Mouse (Mus musculus) MEL (cell line): ENCODE measurements around the gene P2rx7. TPM values are rescaled to one million over a fixed set of nuclear protein-coding genes. Genes with fewer than 3 reads are reported as not detected.

Experiments used
- DNase-seq: peaks from one replicate; pipeline ENCODE4 v3.0.0; 2011; ENCODE audit warnings: low read depth, low spot score
- H3K27ac ChIP-seq: 2 replicates; pipeline ENCODE4 v1.5.1; 2012; ENCODE audit warnings: low read depth, mild to moderate bottlenecking, control low read depth, low read length, moderate library complexity; ENCODE audit not compliant: control insufficient read depth
- H3K27me3 ChIP-seq, 2 experiments: fragments of 150-350 bp in 1 of 2; sonication (generic) in 1 of 2; 2 replicates each; pipeline ENCODE4 v1.6.1; 2012; ENCODE audit warnings: low read length in 2 of 2, mild to moderate bottlenecking in 2 of 2, improper control_type of control experiment in 1 of 2, moderate library complexity in 1 of 2; ENCODE audit not compliant: insufficient read depth in 2 of 2, control insufficient read depth in 1 of 2
- H3K36me3 ChIP-seq, 2 experiments: 2 replicates each; pipeline ENCODE4 v1.6.1; 2012 to 2014; ENCODE audit warnings: low read length in 2 of 2, improper control_type of control experiment in 1 of 2, inconsistent platforms in 1 of 2, mild to moderate bottlenecking in 1 of 2; ENCODE audit not compliant: insufficient read depth in 2 of 2, control insufficient read depth in 1 of 2
- H3K4me1 ChIP-seq, 2 experiments: fragments of 150-350 bp in 1 of 2; sonication (generic) in 1 of 2; 2 replicates each; pipeline ENCODE4 v1.6.1; 2012; ENCODE audit warnings: low read length in 2 of 2, improper control_type of control experiment in 1 of 2, mild to moderate bottlenecking in 1 of 2; ENCODE audit not compliant: insufficient read depth in 2 of 2, control insufficient read depth in 1 of 2
- H3K4me3 ChIP-seq, 2 experiments: fragments of 150-350 bp in 1 of 2; sonication (generic) in 1 of 2; 2 replicates each; pipeline ENCODE4 v1.5.1; 2012; ENCODE audit warnings: low read depth in 2 of 2, low read length in 2 of 2, mild to moderate bottlenecking in 2 of 2, moderate library complexity in 2 of 2, control low read depth in 1 of 2, improper control_type of control experiment in 1 of 2; ENCODE audit not compliant: control insufficient read depth in 1 of 2, insufficient read depth in 1 of 2
- H3K79me2 ChIP-seq: 2 replicates; pipeline ENCODE4 v1.6.1; 2012; ENCODE audit warnings: mild to moderate bottlenecking, low read length, moderate library complexity; ENCODE audit not compliant: control insufficient read depth, poor library complexity, insufficient read depth
- H3K9ac ChIP-seq: 2 replicates; pipeline ENCODE4 v1.6.1; 2012; ENCODE audit warnings: low read depth, mild to moderate bottlenecking, control low read depth, low read length, moderate library complexity; ENCODE audit not compliant: control insufficient read depth, poor library complexity, severe bottlenecking
- H3K9me3 ChIP-seq: fragments of 150-350 bp; sonication (generic); replicated peaks from 2 replicates; pipeline ENCODE4 v1.6.1; 2012; ENCODE audit warnings: mild to moderate bottlenecking, low read length, improper control_type of control experiment, moderate library complexity; ENCODE audit not compliant: insufficient read depth
- CTCF ChIP-seq, 3 experiments: IDR thresholded peaks in 2 of 3; conservative IDR thresholded peaks in 1 of 3; 2 replicates each; pipeline ENCODE4 v1.5.1; 2011 to 2012; ENCODE audit warnings: low read length in 3 of 3, low read depth in 2 of 3, mild to moderate bottlenecking in 2 of 3, improper control_type of control experiment in 1 of 3, inconsistent platforms in 1 of 3, mixed read lengths in 1 of 3, moderate library complexity in 1 of 3; ENCODE audit not compliant: control insufficient read depth in 1 of 3, insufficient read depth in 1 of 3, poor library complexity in 1 of 3, severe bottlenecking in 1 of 3
- E2F4 ChIP-seq: IDR thresholded peaks from 2 replicates; pipeline ENCODE4 v1.6.1; 2011; ENCODE audit warnings: low read depth, low read length, improper control_type of control experiment, borderline replicate concordance
- ETS1 ChIP-seq: IDR thresholded peaks from 2 replicates; pipeline ENCODE4 v1.6.1; 2012; ENCODE audit warnings: low read depth, mild to moderate bottlenecking, inconsistent platforms, low read length, improper control_type of control experiment, moderate library complexity
- MAZ ChIP-seq: IDR thresholded peaks from 2 replicates; pipeline ENCODE4 v1.6.1; 2012; ENCODE audit warnings: low read depth, mild to moderate bottlenecking, inconsistent platforms, low read length, improper control_type of control experiment
- MYC ChIP-seq: IDR thresholded peaks from 2 replicates; pipeline ENCODE4 v1.6.1; 2011; ENCODE audit warnings: low read depth, mild to moderate bottlenecking, low read length, improper control_type of control experiment, moderate library complexity
- NRF1 ChIP-seq: IDR thresholded peaks from 2 replicates; pipeline ENCODE4 v1.6.1; 2014; ENCODE audit warnings: low read depth, mild to moderate bottlenecking, inconsistent platforms, low read length, improper control_type of control experiment, moderate library complexity; ENCODE audit not compliant: poor library complexity, insufficient read depth, severe bottlenecking
- POLR2AphosphoS5 ChIP-seq: IDR thresholded peaks from 2 replicates; pipeline ENCODE4 v1.6.1; 2012; ENCODE audit warnings: low read depth, borderline replicate concordance, mild to moderate bottlenecking, inconsistent platforms, low read length, moderate library complexity, mixed read lengths
- RAD21 ChIP-seq: IDR thresholded peaks from 2 replicates; pipeline ENCODE4 v1.6.1; 2011; ENCODE audit warnings: mild to moderate bottlenecking, low read depth, low read length, improper control_type of control experiment
- RCOR1 ChIP-seq: IDR thresholded peaks from 2 replicates; pipeline ENCODE4 v1.6.1; 2012; ENCODE audit warnings: low read depth, mild to moderate bottlenecking, inconsistent platforms, low read length, improper control_type of control experiment
- SIN3A ChIP-seq: IDR thresholded peaks from 2 replicates; pipeline ENCODE4 v1.6.1; 2012; ENCODE audit warnings: low read length, improper control_type of control experiment, inconsistent platforms
- SMC3 ChIP-seq: IDR thresholded peaks from 2 replicates; pipeline ENCODE4 v1.6.1; 2011; ENCODE audit warnings: low read depth, low read length, improper control_type of control experiment
- TAL1 ChIP-seq: IDR thresholded peaks from 2 replicates; pipeline ENCODE4 v1.6.1; 2012; ENCODE audit warnings: mild to moderate bottlenecking, inconsistent platforms, low read length, moderate library complexity, mixed read lengths
- TCF12 ChIP-seq: IDR thresholded peaks from 2 replicates; pipeline ENCODE4 v1.6.1; 2014; ENCODE audit warnings: low read depth, mild to moderate bottlenecking, inconsistent platforms, low read length, improper control_type of control experiment, moderate library complexity
- UBTF ChIP-seq: IDR thresholded peaks from 2 replicates; pipeline ENCODE4 v1.6.1; 2012; ENCODE audit warnings: low read depth, mild to moderate bottlenecking, inconsistent platforms, low read length, improper control_type of control experiment, moderate library complexity, borderline replicate concordance; ENCODE audit not compliant: insufficient read depth
- USF1 ChIP-seq: IDR thresholded peaks from 2 replicates; pipeline ENCODE4 v1.6.1; 2014; ENCODE audit warnings: low read depth, mild to moderate bottlenecking, inconsistent platforms, low read length, improper control_type of control experiment, moderate library complexity
- ZC3H11A ChIP-seq: IDR thresholded peaks from 2 replicates; pipeline ENCODE4 v1.6.1; 2012; ENCODE audit warnings: low read depth, mild to moderate bottlenecking, inconsistent platforms, low read length, improper control_type of control experiment
- ZNF384 ChIP-seq: IDR thresholded peaks from 2 replicates; pipeline ENCODE4 v1.6.1; 2012; ENCODE audit warnings: low read depth, mild to moderate bottlenecking, inconsistent platforms, low read length, improper control_type of control experiment
- polyA plus RNA-seq, 2 experiments: library from polyadenylated mRNA; stranded (reverse) in 1 of 2; unstranded in 1 of 2; fragments of >175 nt in 1 of 2; fragments of >200 nt in 1 of 2; gene quantifications; 2 replicates each; pipeline versions ENCODE4 v1.2.1 to v1.2.4; 2012; ENCODE audit warnings: low replicate concordance in 2 of 2, low read depth in 1 of 2; ENCODE audit not compliant: insufficient read length in 2 of 2, insufficient read depth in 1 of 2, missing spikeins in 1 of 2
- total RNA-seq: library from RNA; depleted of rRNA; stranded (reverse); fragments of 300-350 nt; gene quantifications from 2 replicates; pipeline ENCODE4 v1.2.3, GENCODE M21; 2012

P2rx7 gene
- total and polyA plus RNA-seq, 3 experiments = 29.3 to 254 (median 40.8) TPM

DNA sequence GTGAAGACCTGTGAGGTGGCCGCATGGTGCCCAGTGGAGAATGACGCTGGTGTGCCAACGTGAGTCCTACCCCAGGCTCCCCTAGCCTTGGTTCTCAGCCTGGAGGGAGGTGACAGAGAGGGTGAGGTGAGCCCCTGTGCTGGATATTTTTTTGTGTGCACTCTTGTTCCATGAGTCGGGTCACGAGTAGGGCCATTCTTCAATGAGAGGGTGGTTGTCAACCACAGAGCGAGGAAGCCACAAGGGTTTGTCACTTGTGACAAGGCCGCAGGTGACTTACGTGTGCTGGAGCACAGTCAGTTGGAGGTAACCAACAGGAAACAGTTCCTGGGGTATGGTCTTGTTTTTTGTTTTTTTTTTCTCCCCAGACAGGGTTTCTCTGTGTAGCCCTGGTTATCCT is 75.5 kb downstream of the P2rx7 start:
- DNase-seq = no peak
- Histone ChIP-seq H3K4me3 (no peak overlapping the region), H3K9me3 (no peaks in the 10 kb centered on the region), H3K9ac (no peak overlapping the region), H3K4me1 (no peaks in the 10 kb centered on the region), H3K27ac (no peak overlapping the region), H3K27me3 (no peaks in the 10 kb centered on the region), H3K36me3 (peaks cover 0 to 10% of the 10 kb centered on the region in 2 experiments; a peak in 2 of 4 replicates), H3K79me2 (no peaks in the 10 kb centered on the region)
- TF ChIP-seq TCF12 = no peak
- TF ChIP-seq MAZ = no peak
- no peak for TF ChIP-seq USF1
- no peak for TF ChIP-seq RCOR1
- no peak for TF ChIP-seq TAL1
- no peak for TF ChIP-seq UBTF
- no peak for TF ChIP-seq MYC
- TF ChIP-seq E2F4 = no peak

GRCm38 (mm10) chr5:122725453-122725852 is 81.7 kb downstream of the P2rx7 start:
- Histone ChIP-seq H3K27ac (no peak overlapping the region), H3K9me3 (no peaks in the 10 kb centered on the region), H3K4me3 (no peak overlapping the region), H3K36me3 (no peaks in the 10 kb centered on the region; a peak in 1 of 4 replicates), H3K79me2 (no peaks in the 10 kb centered on the region), H3K27me3 (no peaks in the 10 kb centered on the region), H3K4me1 (no peaks in the 10 kb centered on the region), H3K9ac (no peak overlapping the region)
- no peak for DNase-seq
- TF ChIP-seq POLR2AphosphoS5 (no peak), NRF1 (no peak), CTCF (IDR thresholded peaks at IDR 0.05 in 2 of 3, conservative IDR thresholded peaks at IDR 0.05 in 1 of 3; ENCODE audit: control insufficient read depth in 1 of 3, insufficient read depth in 1 of 3, low read depth in 2 of 3, low read length in 3 of 3, poor library complexity in 1 of 3, severe bottlenecking in 1 of 3) (no peak), TAL1 (no peak), ZNF384 (peak; percentile 57)

DNA sequence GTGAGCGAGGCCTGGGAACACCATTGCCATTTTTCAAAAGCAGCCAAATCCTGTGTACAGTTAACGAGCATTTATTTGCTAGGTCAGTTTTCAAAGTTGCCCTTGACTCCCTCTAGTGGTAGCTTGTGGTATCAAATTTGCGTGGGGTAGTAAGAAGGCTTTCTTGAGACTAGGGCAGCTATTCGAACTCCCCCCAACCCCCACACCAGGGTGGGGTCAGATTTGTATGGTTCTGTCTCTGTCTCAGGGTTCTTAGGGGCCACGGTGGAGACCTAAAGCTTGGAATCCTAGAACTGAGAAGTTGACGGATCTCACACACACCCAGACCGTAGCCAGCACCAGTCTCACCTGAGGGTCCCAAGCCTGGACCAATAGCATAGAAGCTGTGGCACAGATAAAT is 82.4 kb downstream of the P2rx7 start:
- TF ChIP-seq SIN3A = 0 out of 2 replicates have a peak, but pooled peaks have one; percentile 28
- TF ChIP-seq ETS1 = no peak
- TF ChIP-seq CTCF (IDR thresholded peaks at IDR 0.05 in 2 of 3, conservative IDR thresholded peaks at IDR 0.05 in 1 of 3; ENCODE audit: control insufficient read depth in 1 of 3, insufficient read depth in 1 of 3, low read depth in 2 of 3, low read length in 3 of 3, poor library complexity in 1 of 3, severe bottlenecking in 1 of 3) = peak; percentile 37 to 91 (median 89)
- TF ChIP-seq TCF12 = no peak
- TF ChIP-seq UBTF = no peak
- TF ChIP-seq ZC3H11A = peak; percentile 84
- TF ChIP-seq SMC3 = peak; percentile 89
- TF ChIP-seq RAD21 = peak; percentile 92
- no peaks in the 10 kb centered on the region for H3K4me1 ChIP-seq
- no peaks in the 10 kb centered on the region; a peak in 1 of 4 replicates for H3K36me3 ChIP-seq
- H3K9ac ChIP-seq = no peak overlapping the region
- H3K9me3 ChIP-seq = no peaks in the 10 kb centered on the region
- no peaks in the 10 kb centered on the region for H3K27me3 ChIP-seq
- H3K27ac ChIP-seq = no peak overlapping the region
- no peak overlapping the region for H3K4me3 ChIP-seq
- DNase-seq = peak; percentile 88
- H3K79me2 ChIP-seq = no peaks in the 10 kb centered on the region
